Mouse (Mus musculus) frontal cortex, adult 2 months (tissue): ENCODE data around the gene Anapc2. TPM values are rescaled to one million over a fixed set of nuclear protein-coding genes. Genes with fewer than 3 reads are reported as not detected.
A peak's percentile ranks its signal among the peaks of the same experiment; 100 is the strongest.

Source experiments
- DNase-seq, 2 experiments: peaks; one replicate each; pipeline ENCODE4 v3.0.0; 2022; ENCODE audit warnings: low spot score in 1 of 2; ENCODE audit errors: extremely low spot score in 1 of 2
- polyA plus RNA-seq: library from polyadenylated mRNA; depleted of rRNA; stranded (reverse); fragments of >200 nt; gene quantifications from 2 replicates; pipeline ENCODE4 v1.2.3, GENCODE M21; 2012

Gene Anapc2
- polyA plus RNA-seq, 1 experiment = 79.0 TPM

- DNase-seq = peak in 1 of 2 experiments; percentile 81
Observed at GRCm38 (mm10) chr2:25292856-25293255, 20.6 kb downstream of the Anapc2 start.

- no peak for DNase-seq
Observed at GRCm38 (mm10) chr2:25293706-25294105, 21.4 kb downstream of the Anapc2 start.

GRCm38 (mm10) chr2:25297093-25297492 is 24.8 kb downstream of the Anapc2 start:
- DNase-seq = no peak

GRCm38 (mm10) chr2:25298046-25298445 is 25.8 kb downstream of the Anapc2 start:
- DNase-seq = no peak

GRCm38 (mm10) chr2:25303452-25303851 is 31.2 kb downstream of the Anapc2 start:
- no peak for DNase-seq

GRCm38 (mm10) chr2:25303931-25304656 is 31.8 kb downstream of the Anapc2 start:
- no peak for DNase-seq

- peak in 1 of 2 experiments; percentile 64 for DNase-seq
Observed at GRCm38 (mm10) chr2:25304657-25305541, 32.6 kb downstream of the Anapc2 start.

- DNase-seq = no peak
Observed at GRCm38 (mm10) chr2:25305587-25306359, 33.5 kb downstream of the Anapc2 start.

GRCm38 (mm10) chr2:25310180-25310579 is 37.9 kb downstream of the Anapc2 start:
- DNase-seq = no peak

- DNase-seq = no peak
Observed at GRCm38 (mm10) chr2:25310969-25311368, 38.7 kb downstream of the Anapc2 start.

- DNase-seq = no peak
Observed at GRCm38 (mm10) chr2:25311491-25311891, 39.2 kb downstream of the Anapc2 start.

- DNase-seq = peak in 1 of 2 experiments; percentile 75
Observed at GRCm38 (mm10) chr2:25318119-25318966, 46.1 kb downstream of the Anapc2 start.

- DNase-seq = peak; percentile 85 to 93
Observed at GRCm38 (mm10) chr2:25318971-25319773, 46.9 kb downstream of the Anapc2 start, which contains the start of gene Grin1. Grin1 (minus strand) TSS chr2:25319187.

- no peak for DNase-seq
Observed at GRCm38 (mm10) chr2:25320084-25320483, 47.8 kb downstream of the Anapc2 start.

GRCm38 (mm10) chr2:25326036-25326435 is 53.8 kb downstream of the Anapc2 start:
- no peak for DNase-seq

- peak in 1 of 2 experiments; percentile 64 for DNase-seq
Observed at GRCm38 (mm10) chr2:25328440-25328839, 56.2 kb downstream of the Anapc2 start.

GRCm38 (mm10) chr2:25331470-25331869 is 59.2 kb downstream of the Anapc2 start:
- no peak for DNase-seq

- DNase-seq = peak; percentile 98 to 100
Observed at GRCm38 (mm10) chr2:25332286-25333160, 60.2 kb downstream of the Anapc2 start, which contains the start of gene Man1b1. Man1b1 (plus strand) TSS chr2:25332338.
